Mouse (Mus musculus): ENCODE results near the gene Prr13.

- no peak for TF ChIP-seq POLR2A (IDR thresholded peaks at IDR 0.05; ENCODE audit: extremely low read depth, insufficient read depth, low read length)
- TF ChIP-seq CTCF (IDR thresholded peaks at IDR 0.05; ENCODE audit: low read depth, low read length) = no peak
These were observed 41.7 kb downstream of the Prr13 start for GRCm38 (mm10) chr15:102500479-102500878.
